Mouse (Mus musculus) myocyte (in vitro differentiated cells): ENCODE results near the gene Msto1.
"Not testable (repeated sequence)": the region's sequence is repeated elsewhere in the genome, so short reads cannot be mapped to it uniquely, and the experiment has no call there.

Source experiments
- E2F4 ChIP-seq: IDR thresholded peaks from one replicate; pipeline ENCODE4 v1.6.1; 2011; ENCODE audit warnings: mild to moderate bottlenecking, control low read depth, moderate library complexity; ENCODE audit not compliant: insufficient read depth
- MAX ChIP-seq: IDR thresholded peaks from one replicate; pipeline ENCODE4 v1.6.1; 2011; ENCODE audit warnings: low read depth, mild to moderate bottlenecking, control low read depth
- MYOG ChIP-seq, 3 experiments: IDR thresholded peaks; one replicate each; pipeline ENCODE4 v1.6.1; 2011; ENCODE audit warnings: control low read depth in 2 of 3, low read depth in 2 of 3, mild to moderate bottlenecking in 2 of 3; ENCODE audit not compliant: insufficient read length in 2 of 3, control insufficient read depth in 1 of 3, insufficient read depth in 1 of 3
- POLR2A ChIP-seq: IDR thresholded peaks from one replicate; pipeline ENCODE4 v1.6.1; 2011; ENCODE audit warnings: low read depth, mild to moderate bottlenecking, control low read depth, moderate library complexity; ENCODE audit not compliant: insufficient read length

DNA sequence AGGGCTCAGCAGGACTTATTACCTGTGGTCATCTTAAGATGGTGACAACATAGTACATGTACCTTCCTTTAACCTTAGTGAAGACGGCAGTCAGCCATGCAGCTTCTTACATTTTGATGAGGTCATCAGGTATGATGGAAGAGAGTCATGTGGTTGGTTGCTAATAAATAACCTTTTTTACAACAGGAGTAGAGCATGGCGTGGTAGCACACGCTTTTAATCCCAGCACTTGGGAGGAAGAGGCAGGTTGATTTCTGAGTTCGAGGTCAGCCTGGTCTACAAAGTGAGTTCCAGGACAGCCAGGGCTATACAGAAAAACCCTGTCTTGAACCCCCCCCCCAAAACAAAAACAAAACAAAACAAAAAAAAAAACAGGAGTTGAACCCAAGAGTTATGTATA is 31.3 kb downstream of the Msto1 start:
- TF ChIP-seq POLR2A; E2F4; MAX; MYOG (IDR thresholded peaks at IDR 0.05; ENCODE audit: control insufficient read depth in 1 of 3, insufficient read depth in 1 of 3, insufficient read length in 2 of 3, low read depth in 2 of 3): not testable (repeated sequence)
